In the genomic region with DNA sequence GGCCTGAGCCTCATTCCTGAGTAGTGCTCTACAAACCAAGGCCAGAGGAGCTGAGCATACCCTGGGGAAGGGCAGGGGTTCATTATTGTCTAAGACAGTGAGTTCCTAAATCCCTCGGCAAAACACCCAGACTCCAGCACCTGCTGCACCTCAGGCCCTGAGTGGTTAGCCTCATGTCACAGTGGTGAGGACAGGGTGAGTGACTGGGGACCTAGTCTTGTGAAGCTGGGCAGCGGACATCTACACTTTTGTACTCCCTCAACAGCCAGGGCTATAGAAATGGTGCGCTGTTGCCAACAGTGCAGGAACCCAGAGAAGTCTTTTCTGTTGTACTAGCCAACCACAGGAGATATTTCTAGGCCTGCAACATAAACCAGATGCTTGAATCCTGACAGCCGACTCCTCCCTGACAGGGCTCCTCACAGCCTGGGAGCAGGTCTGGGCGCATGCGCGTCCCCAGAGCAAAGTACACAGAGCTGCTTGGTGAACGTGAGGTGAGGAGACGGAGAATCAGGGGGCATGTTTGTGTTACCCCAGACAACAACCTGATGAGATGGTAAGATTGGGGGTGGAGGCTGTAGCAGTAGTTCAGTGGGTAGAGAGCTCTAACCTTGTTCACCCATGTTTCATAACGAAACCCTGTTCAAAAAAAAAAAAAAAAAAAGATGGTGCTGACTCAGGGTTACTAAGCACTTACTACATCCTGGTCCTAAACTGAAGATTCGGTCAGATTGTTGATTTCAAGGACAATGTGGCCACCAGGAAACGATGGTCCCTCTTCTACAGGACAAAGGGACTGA, we compare ENCODE assay signal across 8 mouse cellular contexts. TPM values are rescaled to one million over a fixed set of nuclear protein-coding genes. Genes with fewer than 3 reads are reported as not detected.
DNase-seq lines count a peak whose midpoint lies in the region; ATAC-seq and TF ChIP-seq lines count a peak whose summit lies in the region.
"Had no signal": no experiment of that assay in that cellular context is flagged by ENCODE, and none has a peak within 500 bp of the region (broad histone marks: within the 10 kb centered on the region; RNA-seq: fewer than 3 reads in every experiment).

No protein-coding gene starts in this region.

- WGBS in midbrain, postnatal 0 days, result 84% methylated on average over 12 of the region's 12 CpGs
- WGBS in midbrain, embryonic 13.5 days, result 90% methylated on average over 12 of the region's 12 CpGs
- WGBS in stomach, embryonic 14.5 days, result 46% methylated on average over 12 of the region's 12 CpGs

- H3K9me3 ChIP-seq in midbrain, postnatal 0 days (ENCODE audit: low read length), result no peaks in the 10 kb centered on the region
- H3K9me3 ChIP-seq in midbrain, embryonic 13.5 days, result no peaks in the 10 kb centered on the region
- H3K9me3 ChIP-seq in stomach, embryonic 14.5 days (ENCODE audit: control insufficient read depth, low read depth, low read length), result no peaks in the 10 kb centered on the region

- DNase-seq in midbrain, postnatal 0 days (ENCODE audit: low spot score), result no peak
- DNase-seq in kidney, adult 9 months, result peak; percentile 82
- no peak for DNase-seq in spleen, adult 12 weeks (ENCODE audit: low spot score)
- DNase-seq in adrenal gland, postnatal 25 days, result no peak

- ATAC-seq in midbrain, postnatal 0 days (ENCODE audit: low FRiP score), result no peak
- ATAC-seq in midbrain, embryonic 13.5 days, result no peak
- peak; percentile 58; the same call in 1 of the 2 replicates for ATAC-seq in stomach, embryonic 14.5 days (ENCODE audit: insufficient number of reproducible peaks, insufficient read depth, low FRiP score, low read depth)

- peaks cover 8% of the 10 kb centered on the region for H3K36me3 ChIP-seq in midbrain, postnatal 0 days (ENCODE audit: insufficient read depth, low read length)
- peaks cover 14% of the 10 kb centered on the region for H3K36me3 ChIP-seq in midbrain, embryonic 13.5 days
- no peaks in the 10 kb centered on the region for H3K36me3 ChIP-seq in stomach, embryonic 14.5 days (ENCODE audit: control insufficient read depth, insufficient read depth, low read length)

- peaks cover 9% of the 10 kb centered on the region; the same call in 1 of the 2 replicates for H3K4me1 ChIP-seq in midbrain, postnatal 0 days (ENCODE audit: insufficient read depth, low read length)
- peaks cover 38% of the 10 kb centered on the region for H3K4me1 ChIP-seq in midbrain, embryonic 13.5 days (replicated peaks)
- peaks cover 11% of the 10 kb centered on the region for H3K4me1 ChIP-seq in embryonic fibroblast, embryonic 13.5 days (ENCODE audit: control insufficient read depth, insufficient read depth, low read length)
- H3K4me1 ChIP-seq in stomach, embryonic 14.5 days (ENCODE audit: control insufficient read depth, insufficient read depth, low read length), result peaks cover 34% of the 10 kb centered on the region

- H3K9ac ChIP-seq in midbrain, postnatal 0 days (replicated peaks; ENCODE audit: low read length, poor library complexity, severe bottlenecking), result no peak overlapping the region
- no peak overlapping the region for H3K9ac ChIP-seq in midbrain, embryonic 13.5 days (replicated peaks)
- no peak overlapping the region for H3K9ac ChIP-seq in stomach, embryonic 14.5 days (replicated peaks; ENCODE audit: low read depth, low read length)
- H3K9ac ChIP-seq: lung, embryonic 14.5 days had no signal

- no peak overlapping the region for H3K4me2 ChIP-seq in midbrain, postnatal 0 days (ENCODE audit: low read depth, low read length, poor library complexity, severe bottlenecking)
- no peak overlapping the region for H3K4me2 ChIP-seq in midbrain, embryonic 13.5 days (replicated peaks)
- H3K4me2 ChIP-seq in stomach, embryonic 14.5 days (replicated peaks; ENCODE audit: low read depth, low read length), result peak overlapping the region; percentile 8; the same call in 1 of the 2 replicates
- H3K4me2 ChIP-seq: lung, embryonic 14.5 days had no signal

- H3K27ac ChIP-seq in midbrain, postnatal 0 days (ENCODE audit: low read depth, low read length), result peak overlapping the region; percentile 18; the same call in 1 of the 2 replicates
- H3K27ac ChIP-seq in midbrain, embryonic 13.5 days, result no peak overlapping the region
- H3K27ac ChIP-seq in embryonic fibroblast, embryonic 13.5 days (ENCODE audit: insufficient read depth, low read length), result peak overlapping the region; percentile 53
- peak overlapping the region; percentile 72 for H3K27ac ChIP-seq in stomach, embryonic 14.5 days (ENCODE audit: low read length)

- TF ChIP-seq CTCF in midbrain, postnatal 0 days (IDR thresholded peaks at IDR 0.05), result no peak
- no peak for TF ChIP-seq CTCF in embryonic fibroblast, embryonic 13.5 days (IDR thresholded peaks at IDR 0.05; ENCODE audit: borderline replicate concordance, insufficient read depth, low read length)

- no peak for TF ChIP-seq POLR2A in embryonic fibroblast, embryonic 13.5 days (IDR thresholded peaks at IDR 0.05; ENCODE audit: low read depth, low read length)

- H3K27me3 ChIP-seq in midbrain, postnatal 0 days (ENCODE audit: insufficient read depth, low read length), result no peaks in the 10 kb centered on the region
- H3K27me3 ChIP-seq in midbrain, embryonic 13.5 days, result no peaks in the 10 kb centered on the region
- no peaks in the 10 kb centered on the region for H3K27me3 ChIP-seq in stomach, embryonic 14.5 days (ENCODE audit: control insufficient read depth, insufficient read depth, low read length)

- H3K4me3 ChIP-seq in midbrain, postnatal 0 days (ENCODE audit: low read depth, low read length), result no peak overlapping the region
- H3K4me3 ChIP-seq in midbrain, embryonic 13.5 days (replicated peaks), result no peak overlapping the region
- no peak overlapping the region for H3K4me3 ChIP-seq in embryonic fibroblast, embryonic 13.5 days (ENCODE audit: insufficient read depth, low read length)
- H3K4me3 ChIP-seq in stomach, embryonic 14.5 days (ENCODE audit: low read depth, low read length), result no peak overlapping the region

RNA-seq across cellular contexts. Expression of a gene that starts 38.2 kb away (rescaled TPM):
- total RNA-seq in midbrain, postnatal 0 days (2014; rRNA removed), result 16.7 and 16.8 TPM in 2 replicates
- 9.8 TPM in 2 replicates for polyA plus RNA-seq in midbrain, postnatal 0 days (2015; fragmentation: Nextera tagmentation; extraction: Ambion mirVana)
- polyA plus RNA-seq in midbrain, embryonic 13.5 days (2015; fragmentation: Nextera tagmentation; extraction: Ambion mirVana), result 14.8 and 15.5 TPM in 2 replicates
- 116 and 161 TPM in 2 replicates for polyA plus RNA-seq in embryonic fibroblast, embryonic 13.5 days (2011; ENCODE audit: insufficient read length, low read depth, missing spikeins)
- polyA plus RNA-seq in stomach, embryonic 14.5 days (2014; fragmentation: Nextera tagmentation; extraction: Ambion mirVana), result 39.7 and 45.2 TPM in 2 replicates
- 21.2 and 23.6 TPM in 2 replicates for total RNA-seq in adrenal gland, postnatal 25 days (2021)

RNA-seq across cellular contexts. Expression of a gene that starts 46.2 kb away (rescaled TPM):
- 134 and 176 TPM in 2 replicates for total RNA-seq in midbrain, postnatal 0 days (2014; rRNA removed)
- polyA plus RNA-seq in midbrain, postnatal 0 days (2015; fragmentation: Nextera tagmentation; extraction: Ambion mirVana), result 77.1 and 77.7 TPM in 2 replicates
- 22.9 and 24.2 TPM in 2 replicates for polyA plus RNA-seq in midbrain, embryonic 13.5 days (2015; fragmentation: Nextera tagmentation; extraction: Ambion mirVana)
- polyA plus RNA-seq in embryonic fibroblast, embryonic 13.5 days (2011; ENCODE audit: insufficient read length, low read depth, missing spikeins), result 11.9 and 16.6 TPM in 2 replicates
- polyA plus RNA-seq in stomach, embryonic 14.5 days (2014; fragmentation: Nextera tagmentation; extraction: Ambion mirVana), result 22.0 and 24.5 TPM in 2 replicates
- total RNA-seq in adrenal gland, postnatal 25 days (2021), result 17.3 and 19.2 TPM in 2 replicates
